ENCODE assay signal across 36 mouse cellular contexts in the genomic region with DNA sequence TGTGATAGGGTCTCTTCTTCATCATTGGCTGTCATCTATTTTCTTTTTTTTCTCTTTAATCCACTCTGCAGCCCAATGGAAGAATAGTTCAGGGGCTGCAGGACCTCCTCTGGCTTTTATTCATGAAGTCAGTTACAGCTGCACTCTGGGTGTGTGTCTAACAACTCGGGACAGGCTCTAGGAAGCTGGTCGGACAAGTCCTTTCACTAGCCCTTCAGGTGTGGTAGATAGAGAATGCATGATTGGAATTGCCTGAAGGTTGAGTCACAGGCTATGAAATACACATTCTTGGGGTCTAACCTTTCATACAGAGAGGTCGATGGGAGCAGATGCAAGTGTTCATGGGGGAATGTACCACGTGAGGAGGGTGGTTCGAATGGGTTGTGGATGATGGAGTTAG.
"Had no signal": no experiment of that assay in that cellular context is flagged by ENCODE, and none has a peak within 500 bp of the region (broad histone marks: within the 10 kb centered on the region; RNA-seq: fewer than 3 reads in every experiment).

No protein-coding gene starts in this region.

- H3K27ac ChIP-seq: heart, adult 2 months; heart, embryonic 10.5 days; heart, embryonic 13.5 days; heart, embryonic 15.5 days; hindbrain, embryonic 10.5 days; hindbrain, embryonic 12.5 days; hindbrain, embryonic 13.5 days; hindbrain, embryonic 14.5 days; hindbrain, embryonic 15.5 days; hindbrain, postnatal 0 days; intestine, embryonic 15.5 days; kidney, embryonic 15.5 days; kidney, postnatal 0 days; layer of hippocampus, adult 2 months had no signal

- H3K4me2 ChIP-seq: heart, embryonic 11.5 days; heart, embryonic 12.5 days; heart, embryonic 13.5 days; heart, embryonic 15.5 days; hindbrain, embryonic 12.5 days; hindbrain, embryonic 13.5 days; hindbrain, embryonic 14.5 days; hindbrain, embryonic 15.5 days; intestine, embryonic 15.5 days; kidney, embryonic 15.5 days had no signal

- H3K4me3 ChIP-seq: heart, adult 2 months; heart, embryonic 10.5 days; heart, embryonic 12.5 days; heart, embryonic 13.5 days; heart, embryonic 15.5 days; hindbrain, embryonic 10.5 days; hindbrain, embryonic 12.5 days; hindbrain, embryonic 13.5 days; hindbrain, embryonic 15.5 days; intestine, embryonic 15.5 days; kidney, embryonic 15.5 days; layer of hippocampus, adult 2 months had no signal

- H3K27me3 ChIP-seq: heart, embryonic 12.5 days; heart, embryonic 13.5 days; heart, embryonic 15.5 days; hindbrain, embryonic 12.5 days; hindbrain, embryonic 13.5 days; hindbrain, embryonic 15.5 days; intestine, embryonic 15.5 days; kidney, embryonic 15.5 days had no signal

- DNase-seq: heart, adult 18-20 months; heart, adult 2 months; heart, postnatal 10 days; heart, postnatal 14 days; heart, postnatal 36 days; heart, postnatal 4 days; kidney, adult 11 months; kidney, adult 18-20 months; kidney, adult 2 months; kidney, adult 8-10 months; kidney, adult 9 months; kidney, postnatal 10 days; kidney, postnatal 14 days; kidney, postnatal 25 days; kidney, postnatal 36 days; kidney, postnatal 4 days; layer of hippocampus, adult 9-11 months had no signal

- H3K9me3 ChIP-seq: heart, embryonic 10.5 days; heart, embryonic 12.5 days; heart, embryonic 13.5 days; heart, embryonic 15.5 days; hindbrain, embryonic 10.5 days; hindbrain, embryonic 12.5 days; hindbrain, embryonic 13.5 days; hindbrain, embryonic 15.5 days; intestine, embryonic 15.5 days; kidney, embryonic 15.5 days had no signal

- H3K9ac ChIP-seq: heart, embryonic 12.5 days; heart, embryonic 13.5 days; heart, embryonic 15.5 days; hindbrain, embryonic 12.5 days; hindbrain, embryonic 13.5 days; hindbrain, embryonic 14.5 days; hindbrain, embryonic 15.5 days; intestine, embryonic 15.5 days; kidney, embryonic 15.5 days had no signal

- H3K36me3 ChIP-seq: heart, embryonic 10.5 days; heart, embryonic 12.5 days; heart, embryonic 13.5 days; heart, embryonic 15.5 days; hindbrain, embryonic 10.5 days; hindbrain, embryonic 12.5 days; hindbrain, embryonic 13.5 days; hindbrain, embryonic 15.5 days; intestine, embryonic 15.5 days; kidney, embryonic 15.5 days had no signal

- ATAC-seq: hindbrain, embryonic 16.5 days; hindbrain, postnatal 0 days; inflammation-experienced regulatory T-cells, adult 6 months; intestine, embryonic 15.5 days; intestine, embryonic 16.5 days; intestine, postnatal 0 days had no signal

- H3K4me1 ChIP-seq: heart, embryonic 10.5 days; heart, embryonic 12.5 days; heart, embryonic 15.5 days; intestine, embryonic 15.5 days; kidney, embryonic 15.5 days had no signal
